Mouse (Mus musculus) CH12.LX (cell line): ENCODE measurements around the gene Ifi27l2b. TPM values are rescaled to one million over a fixed set of nuclear protein-coding genes. Genes with fewer than 3 reads are reported as not detected.
A peak's percentile ranks its signal among the peaks of the same experiment; 100 is the strongest.

Experiments
- DNase-seq: peaks from one replicate; pipeline ENCODE4 v3.0.0-alpha.2; 2013; ENCODE audit errors: extremely low read depth
- H3K27ac ChIP-seq: 2 replicates; pipeline ENCODE4 v1.5.1; 2012; ENCODE audit warnings: low read depth, mild to moderate bottlenecking, control low read depth, moderate library complexity; ENCODE audit not compliant: insufficient read depth
- H3K27me3 ChIP-seq: replicated peaks from 2 replicates; pipeline ENCODE3; 2012; ENCODE audit warnings: inconsistent platforms
- H3K36me3 ChIP-seq, 2 experiments: replicated peaks in 1 of 2; 2 replicates each; pipeline versions ENCODE3 to v1.6.1; 2012; ENCODE audit warnings: inconsistent platforms in 1 of 2, low read length in 1 of 2, mild to moderate bottlenecking in 1 of 2, mixed read lengths in 1 of 2, moderate library complexity in 1 of 2; ENCODE audit not compliant: control insufficient read depth in 1 of 2, insufficient read depth in 1 of 2
- H3K4me1 ChIP-seq, 2 experiments: 2 replicates each; pipeline ENCODE4 v1.6.1; 2012; ENCODE audit warnings: inconsistent platforms in 1 of 2, moderate library complexity in 1 of 2; ENCODE audit not compliant: insufficient read depth in 2 of 2, control insufficient read depth in 1 of 2
- H3K4me2 ChIP-seq: 2 replicates; pipeline ENCODE4 v1.6.1; 2012; ENCODE audit warnings: low read depth, mild to moderate bottlenecking, control low read depth; ENCODE audit not compliant: poor library complexity, insufficient read depth, severe bottlenecking
- H3K4me3 ChIP-seq, 3 experiments: fragments of 150-350 bp in 1 of 3; sonication (generic) in 1 of 3; replicated peaks in 1 of 3; 2 replicates each; pipeline versions ENCODE3 to v1.5.1; 2011 to 2012; ENCODE audit warnings: low read depth in 2 of 3, low read length in 2 of 3, mild to moderate bottlenecking in 2 of 3, moderate library complexity in 2 of 3, control low read depth in 1 of 3, improper control_type of control experiment in 1 of 3, inconsistent platforms in 1 of 3, mixed read lengths in 1 of 3; ENCODE audit not compliant: poor library complexity in 1 of 3
- H3K79me2 ChIP-seq: replicated peaks from 2 replicates; pipeline ENCODE4 v1.6.1; 2012; ENCODE audit warnings: mild to moderate bottlenecking, moderate library complexity; ENCODE audit not compliant: control insufficient read depth, poor library complexity, insufficient read depth, severe bottlenecking; ENCODE audit errors: extremely low read depth
- H3K9ac ChIP-seq: 2 replicates; pipeline ENCODE4 v1.6.1; 2012; ENCODE audit warnings: low read depth, mild to moderate bottlenecking, control low read depth, moderate library complexity; ENCODE audit not compliant: insufficient read depth
- H3K9me3 ChIP-seq: replicated peaks from 2 replicates; pipeline ENCODE3; 2012; ENCODE audit warnings: low read length, inconsistent platforms, mixed read lengths
- BHLHE40 ChIP-seq: IDR thresholded peaks from 2 replicates; pipeline ENCODE4 v1.6.1; 2011; ENCODE audit warnings: mild to moderate bottlenecking, low read depth, low read length, improper control_type of control experiment
- CHD1 ChIP-seq: IDR thresholded peaks from 2 replicates; pipeline ENCODE4 v1.6.1; 2012; ENCODE audit warnings: low read depth, low read length, improper control_type of control experiment, inconsistent platforms
- CHD2 ChIP-seq: IDR thresholded peaks from 2 replicates; pipeline ENCODE4 v1.6.1; 2011; ENCODE audit warnings: low read length, improper control_type of control experiment
- CTCF ChIP-seq, 2 experiments: IDR thresholded peaks in 1 of 2; conservative IDR thresholded peaks in 1 of 2; 2 replicates each; pipeline ENCODE4 v1.5.1; 2011 to 2012; ENCODE audit warnings: low read depth in 2 of 2, low read length in 2 of 2, improper control_type of control experiment in 1 of 2, inconsistent platforms in 1 of 2, mild to moderate bottlenecking in 1 of 2, moderate library complexity in 1 of 2
- E2F4 ChIP-seq: IDR thresholded peaks from 2 replicates; pipeline ENCODE4 v1.6.1; 2011; ENCODE audit warnings: low read depth, low read length, improper control_type of control experiment; ENCODE audit not compliant: insufficient replicate concordance
- ELF1 ChIP-seq: IDR thresholded peaks from 2 replicates; pipeline ENCODE4 v1.6.1; 2014; ENCODE audit warnings: low read depth, mild to moderate bottlenecking, inconsistent platforms, low read length, improper control_type of control experiment
- EP300 ChIP-seq: IDR thresholded peaks from 2 replicates; pipeline ENCODE4 v1.6.1; 2011; ENCODE audit warnings: low read length, improper control_type of control experiment
- ETS1 ChIP-seq: conservative IDR thresholded peaks from 2 replicates; pipeline ENCODE4 v1.6.1; 2012; ENCODE audit warnings: low read depth, mild to moderate bottlenecking, inconsistent platforms, low read length, improper control_type of control experiment, moderate library complexity
- GABPA ChIP-seq: IDR thresholded peaks from 2 replicates; pipeline ENCODE4 v1.6.1; 2012; ENCODE audit warnings: low read depth, low read length, improper control_type of control experiment, inconsistent platforms; ENCODE audit not compliant: insufficient replicate concordance
- HCFC1 ChIP-seq: IDR thresholded peaks from 2 replicates; pipeline ENCODE4 v1.6.1; 2012; ENCODE audit warnings: low read depth, mild to moderate bottlenecking, inconsistent platforms, low read length, improper control_type of control experiment
- IRF4 ChIP-seq: IDR thresholded peaks from 2 replicates; pipeline ENCODE4 v1.6.1; 2014; ENCODE audit warnings: low read depth, mild to moderate bottlenecking, inconsistent platforms, low read length, improper control_type of control experiment
- JUN ChIP-seq: IDR thresholded peaks from 2 replicates; pipeline ENCODE4 v1.6.1; 2011; ENCODE audit warnings: low read depth, mild to moderate bottlenecking, low read length, improper control_type of control experiment, moderate library complexity; ENCODE audit not compliant: insufficient read depth
- JUND ChIP-seq: conservative IDR thresholded peaks from 2 replicates; pipeline ENCODE4 v1.6.1; 2011; ENCODE audit warnings: low read depth, low read length, improper control_type of control experiment
- KAT2A ChIP-seq: IDR thresholded peaks from 2 replicates; pipeline ENCODE4 v1.6.1; 2012; ENCODE audit warnings: low read length, improper control_type of control experiment, inconsistent platforms; ENCODE audit not compliant: insufficient replicate concordance
- MAFK ChIP-seq: IDR thresholded peaks from 2 replicates; pipeline ENCODE4 v1.6.1; 2011; ENCODE audit warnings: low read length, improper control_type of control experiment; ENCODE audit not compliant: insufficient replicate concordance
- MAX ChIP-seq: IDR thresholded peaks from 2 replicates; pipeline ENCODE4 v1.6.1; 2011; ENCODE audit warnings: low read length, improper control_type of control experiment
- MAZ ChIP-seq: IDR thresholded peaks from 2 replicates; pipeline ENCODE4 v1.6.1; 2012; ENCODE audit warnings: low read depth, mild to moderate bottlenecking, inconsistent platforms, low read length, improper control_type of control experiment, moderate library complexity
- MEF2A ChIP-seq: IDR thresholded peaks from 2 replicates; pipeline ENCODE4 v1.6.1; 2014; ENCODE audit warnings: low read depth, mild to moderate bottlenecking, inconsistent platforms, low read length, improper control_type of control experiment, borderline replicate concordance
- MXI1 ChIP-seq: IDR thresholded peaks from 2 replicates; pipeline ENCODE4 v1.6.1; 2011; ENCODE audit warnings: mild to moderate bottlenecking, low read depth, low read length, improper control_type of control experiment
- MYC ChIP-seq: IDR thresholded peaks from 2 replicates; pipeline ENCODE4 v1.6.1; 2011; ENCODE audit warnings: low read depth, mild to moderate bottlenecking, improper control_type of control experiment, low read length
- NELFE ChIP-seq: IDR thresholded peaks from 2 replicates; pipeline ENCODE4 v1.6.1; 2011; ENCODE audit warnings: low read depth, low read length, improper control_type of control experiment
- NRF1 ChIP-seq: IDR thresholded peaks from 2 replicates; pipeline ENCODE4 v1.6.1; 2014; ENCODE audit warnings: low read depth, mild to moderate bottlenecking, inconsistent platforms, low read length, improper control_type of control experiment, moderate library complexity
- PAX5 ChIP-seq: IDR thresholded peaks from 2 replicates; pipeline ENCODE4 v1.6.1; 2012; ENCODE audit warnings: low read length, inconsistent platforms, mixed read lengths
- POLR2A ChIP-seq: IDR thresholded peaks from 2 replicates; pipeline ENCODE4 v1.6.1; 2011; ENCODE audit warnings: low read depth, mild to moderate bottlenecking, improper control_type of control experiment, low read length
- POLR2AphosphoS2 ChIP-seq: IDR thresholded peaks from 2 replicates; pipeline ENCODE4 v1.6.1; 2011; ENCODE audit warnings: low read depth, low read length, improper control_type of control experiment
- RAD21 ChIP-seq: IDR thresholded peaks from 2 replicates; pipeline ENCODE4 v1.6.1; 2011; ENCODE audit warnings: low read depth, mild to moderate bottlenecking, low read length, improper control_type of control experiment, moderate library complexity
- RCOR1 ChIP-seq: conservative IDR thresholded peaks from 2 replicates; pipeline ENCODE4 v1.6.1; 2012; ENCODE audit warnings: low read depth, mild to moderate bottlenecking, inconsistent platforms, low read length, improper control_type of control experiment
- SIN3A ChIP-seq: IDR thresholded peaks from 2 replicates; pipeline ENCODE4 v1.6.1; 2012; ENCODE audit warnings: low read length, improper control_type of control experiment, inconsistent platforms
- SMC3 ChIP-seq: IDR thresholded peaks from 2 replicates; pipeline ENCODE4 v1.6.1; 2011; ENCODE audit warnings: low read depth, low read length, improper control_type of control experiment
- TBP ChIP-seq: conservative IDR thresholded peaks from 2 replicates; pipeline ENCODE4 v1.6.1; 2011; ENCODE audit warnings: low read depth, low read length, improper control_type of control experiment
- TCF12 ChIP-seq: IDR thresholded peaks from 2 replicates; pipeline ENCODE4 v1.6.1; 2014; ENCODE audit warnings: low read depth, mild to moderate bottlenecking, inconsistent platforms, low read length, improper control_type of control experiment
- UBTF ChIP-seq: IDR thresholded peaks from 2 replicates; pipeline ENCODE4 v1.6.1; 2012; ENCODE audit warnings: low read depth, mild to moderate bottlenecking, inconsistent platforms, low read length, improper control_type of control experiment, moderate library complexity
- USF1 ChIP-seq: IDR thresholded peaks from 2 replicates; pipeline ENCODE4 v1.6.1; 2014; ENCODE audit warnings: low read depth, mild to moderate bottlenecking, inconsistent platforms, low read length, improper control_type of control experiment
- USF2 ChIP-seq: conservative IDR thresholded peaks from 2 replicates; pipeline ENCODE4 v1.6.1; 2011; ENCODE audit warnings: low read depth, low read length, improper control_type of control experiment
- ZC3H11A ChIP-seq: IDR thresholded peaks from 2 replicates; pipeline ENCODE4 v1.6.1; 2012; ENCODE audit warnings: low read depth, mild to moderate bottlenecking, inconsistent platforms, low read length, improper control_type of control experiment
- ZKSCAN1 ChIP-seq: IDR thresholded peaks from 2 replicates; pipeline ENCODE4 v1.6.1; 2012; ENCODE audit warnings: low read depth, inconsistent platforms, low read length, improper control_type of control experiment, borderline replicate concordance
- ZMIZ1 ChIP-seq: IDR thresholded peaks from 2 replicates; pipeline ENCODE4 v1.6.1; 2012; ENCODE audit warnings: low read depth, mild to moderate bottlenecking, inconsistent platforms, low read length, improper control_type of control experiment
- ZNF384 ChIP-seq: IDR thresholded peaks from 2 replicates; pipeline ENCODE4 v1.6.1; 2012; ENCODE audit warnings: low read depth, low read length, improper control_type of control experiment, inconsistent platforms
- dilution Hi-C: fragments of 300-500 bp; cut with MboI; formaldehyde crosslinking; loops from 2 replicates; pipeline ENCODE4 v1.14.3; 2020; ENCODE audit warnings: low sequenced_read_pairs; ENCODE audit not compliant: extremely low pct_unique_long_range_greater_than_20kb, extremely low pct_ligation_motif_present
- in situ Hi-C: fragments of 300-500 bp; cut with MboI; formaldehyde crosslinking; loops from 3 replicates; pipeline ENCODE4 v1.14.3; 2019; ENCODE audit warnings: low sequenced_read_pairs, low pct_ligation_motif_present, low pct_unique_long_range_greater_than_20kb, mixed read lengths
- polyA plus RNA-seq: library from polyadenylated mRNA; unstranded; fragments of >175 nt; gene quantifications from 2 replicates; pipeline ENCODE4 v1.2.1, GENCODE M21; 2012; ENCODE audit warnings: low read depth; ENCODE audit not compliant: insufficient read length
- total RNA-seq, 2 experiments: library from RNA; depleted of rRNA; stranded (reverse); fragments of 300-350 nt in 1 of 2; fragments of >200 nt in 1 of 2; gene quantifications; 2 replicates each; pipeline ENCODE4 v1.2.3; 2012 to 2014

Gene Ifi27l2b
- total and polyA plus RNA-seq, 3 experiments, result not detected

GRCm38 (mm10) chr12:103425729-103426470 is 31.1 kb downstream of the Ifi27l2b start, which contains the start of gene Ddx24:
Gene Ddx24 (minus strand): TSS chr12:103425830.
- peaks cover 39% of the 10 kb centered on the region for H3K79me2 ChIP-seq
- dilution Hi-C loops, result no loop called here
- TF ChIP-seq TCF12 (peak; percentile 85), SIN3A (peak; percentile 97), ZKSCAN1 (no peak), ZNF384 (no peak), CTCF (conservative IDR thresholded peaks at IDR 0.05 in 1 of 2, IDR thresholded peaks at IDR 0.05 in 1 of 2; ENCODE audit: low read depth in 2 of 2, low read length in 2 of 2) (peak; percentile 15 to 99; a peak in 2 of 4 replicates), RAD21 (peak; percentile 99), CHD1 (no peak), ZMIZ1 (peak; percentile 87), ZC3H11A (peak; percentile 73), MXI1 (peak; percentile 97), ELF1 (peak; percentile 99), UBTF (no peak), GABPA (peak; percentile 32; the same call in 1 of the 2 replicates), CHD2 (0 out of 2 replicates have a peak, but pooled peaks have one; percentile 64), HCFC1 (peak; percentile 93), TBP (peak; percentile 63; the same call in 1 of the 2 replicates), ETS1 (no peak; the same call in 1 of the 2 replicates), USF1 (no peak), KAT2A (peak; percentile 93; the same call in 1 of the 2 replicates), POLR2AphosphoS2 (peak; percentile 82; the same call in 1 of the 2 replicates), JUND (no peak), NELFE (peak; percentile 90), MAZ (no peak), MYC (peak; percentile 73; the same call in 1 of the 2 replicates), EP300 (no peak), MEF2A (peak; percentile 78; the same call in 1 of the 2 replicates), E2F4 (no peak), USF2 (no peak), NRF1 (peak; percentile 94), SMC3 (peak; percentile 98), POLR2A (peak; percentile 96), RCOR1 (peak; percentile 49; the same call in 1 of the 2 replicates), MAFK (no peak), JUN (no peak), MAX (peak; percentile 84), IRF4 (peak; percentile 52; the same call in 1 of the 2 replicates), BHLHE40 (peak; percentile 40), PAX5 (no peak)
- TF ChIP-seq, all 38 proteins: peak for 24
- Histone ChIP-seq H3K36me3 (peaks cover 10 to 25% of the 10 kb centered on the region in 2 experiments), H3K27me3 (no peaks in the 10 kb centered on the region), H3K9me3 (no peaks in the 10 kb centered on the region), H3K4me3 (peak within 1 kb of the TSS; percentile 84 to 100 (median 99)), H3K27ac (no peak within 1 kb of the TSS), H3K9ac (peak within 1 kb of the TSS; percentile 62), H3K4me2 (peak within 1 kb of the TSS; percentile 98), H3K4me1 (peaks cover 0 to 35% of the 10 kb centered on the region in 2 experiments; a peak in 3 of 4 replicates)
- DNase-seq, result peak; percentile 99
- in situ Hi-C loops, result loop anchor here (5.0 to 10.0 kb wide), 2 partner anchors 66 to 129 kb away; no protein-coding TSS in a partner anchor
